Mouse (Mus musculus) liver, postnatal 0 days (tissue): ENCODE measurements around the gene Man1a2. TPM values are rescaled to one million over a fixed set of nuclear protein-coding genes. Genes with fewer than 3 reads are reported as not detected.

Source experiments
- ATAC-seq: fragments of 200-750 bp; cut with Nextera tagmentation; 2 replicates; pipeline ENCODE4 v1.8.0; 2017; ENCODE audit warnings: mild to moderate bottlenecking, moderate library complexity
- DNase-seq: peaks from one replicate; pipeline ENCODE4 v3.0.0-alpha.2; 2016
- H3K27ac ChIP-seq: fragments of 300-500 bp; sonication (generic); 2 replicates; pipeline ENCODE4 v1.5.1; 2014; ENCODE audit warnings: antibody characterized with exemption, moderate library complexity, mild to moderate bottlenecking, low read depth
- H3K27me3 ChIP-seq: fragments of 300-500 bp; sonication (generic); 2 replicates; pipeline ENCODE4 v1.6.1; 2014; ENCODE audit warnings: low read length, control low read depth, mixed read lengths; ENCODE audit not compliant: insufficient read depth
- H3K36me3 ChIP-seq: fragments of 300-500 bp; sonication (generic); replicated peaks from 2 replicates; pipeline ENCODE4 v1.6.1; 2014; ENCODE audit warnings: mild to moderate bottlenecking, control low read depth, low read length, moderate library complexity, mixed read lengths; ENCODE audit not compliant: insufficient read depth
- H3K4me1 ChIP-seq: fragments of 300-500 bp; sonication (generic); 2 replicates; pipeline ENCODE4 v1.6.1; 2014; ENCODE audit warnings: antibody characterized with exemption, mild to moderate bottlenecking, control low read depth; ENCODE audit not compliant: insufficient read depth
- H3K4me2 ChIP-seq: fragments of 300-500 bp; sonication (generic); 2 replicates; pipeline ENCODE4 v1.6.1; 2014; ENCODE audit warnings: low read depth, mild to moderate bottlenecking, low read length, moderate library complexity, mixed read lengths
- H3K4me3 ChIP-seq: fragments of 300-500 bp; sonication (generic); 2 replicates; pipeline ENCODE4 v1.5.1; 2014; ENCODE audit warnings: low read depth, low read length
- H3K9ac ChIP-seq: fragments of 300-500 bp; sonication (generic); replicated peaks from 2 replicates; pipeline ENCODE4 v1.6.1; 2014; ENCODE audit warnings: mild to moderate bottlenecking, moderate library complexity
- H3K9me3 ChIP-seq: fragments of 300-500 bp; sonication (generic); 2 replicates; pipeline ENCODE4 v1.6.1; 2016; ENCODE audit warnings: mild to moderate bottlenecking, control low read depth, low read length, mixed read lengths
- CTCF ChIP-seq: sonication (generic); IDR thresholded peaks from 2 replicates; pipeline ENCODE4 v1.5.1; 2016; ENCODE audit warnings: antibody characterized with exemption, low read depth
- EP300 ChIP-seq: IDR thresholded peaks from 2 replicates; pipeline ENCODE4 v1.6.1; 2016; ENCODE audit warnings: antibody characterized with exemption, low read depth, mild to moderate bottlenecking
- WGBS: fragments of 180-500 bp; shearing (Covaris S2); extraction: QIAGEN DNeasy Blood & Tissue Kit; methylation state at CpG from one replicate; pipeline ENCODE4 v1.1.7; 2014; ENCODE audit not compliant: insufficient replicate concordance; 5-methylcytosine and 5-hydroxymethylcytosine counted together
- polyA plus RNA-seq: library from polyadenylated mRNA; unstranded; fragments of >200 nt; fragmentation: Nextera tagmentation; extraction: Ambion mirVana; gene quantifications from 2 replicates; pipeline ENCODE4 v1.2.1, GENCODE M21; 2015

The Man1a2 gene
- polyA plus RNA-seq, 1 experiment from 2014 or later, result 40.4 TPM

GRCm38 (mm10) chr3:100681448-100682092, 3.7 kb downstream of the Man1a2 start:
- peaks cover 29% of the 10 kb centered on the region for H3K4me1 ChIP-seq
- DNase-seq (no peak), ATAC-seq (no peak)
- H3K27me3 ChIP-seq, result no peaks in the 10 kb centered on the region
- WGBS, result 35% methylated on average over 11 of the region's 11 CpGs
- TF ChIP-seq CTCF (no peak), EP300 (no peak)
- H3K4me3 ChIP-seq, result peak overlapping the region; percentile 95
- peak overlapping the region; percentile 35; the same call in 1 of the 2 replicates for H3K9ac ChIP-seq
- H3K4me2 ChIP-seq, result peak overlapping the region; percentile 83
- no peaks in the 10 kb centered on the region for H3K36me3 ChIP-seq
- H3K27ac ChIP-seq, result no peak overlapping the region
- no peaks in the 10 kb centered on the region for H3K9me3 ChIP-seq

- Histone ChIP-seq H3K4me2 (0 out of 2 replicates have a peak overlapping the region, but pooled peaks have one; percentile 23), H3K36me3 (no peaks in the 10 kb centered on the region), H3K4me1 (peaks cover 22% of the 10 kb centered on the region), H3K27me3 (no peaks in the 10 kb centered on the region), H3K9me3 (no peaks in the 10 kb centered on the region), H3K9ac (no peak overlapping the region), H3K4me3 (no peak overlapping the region), H3K27ac (no peak overlapping the region)
- 89% methylated on average over 2 of the region's 2 CpGs for WGBS
- ATAC-seq (no peak), DNase-seq (no peak)
- no peak for TF ChIP-seq CTCF
- no peak for TF ChIP-seq EP300
Observed at GRCm38 (mm10) chr3:100680226-100680625, 5.1 kb downstream of the Man1a2 start.

DNA sequence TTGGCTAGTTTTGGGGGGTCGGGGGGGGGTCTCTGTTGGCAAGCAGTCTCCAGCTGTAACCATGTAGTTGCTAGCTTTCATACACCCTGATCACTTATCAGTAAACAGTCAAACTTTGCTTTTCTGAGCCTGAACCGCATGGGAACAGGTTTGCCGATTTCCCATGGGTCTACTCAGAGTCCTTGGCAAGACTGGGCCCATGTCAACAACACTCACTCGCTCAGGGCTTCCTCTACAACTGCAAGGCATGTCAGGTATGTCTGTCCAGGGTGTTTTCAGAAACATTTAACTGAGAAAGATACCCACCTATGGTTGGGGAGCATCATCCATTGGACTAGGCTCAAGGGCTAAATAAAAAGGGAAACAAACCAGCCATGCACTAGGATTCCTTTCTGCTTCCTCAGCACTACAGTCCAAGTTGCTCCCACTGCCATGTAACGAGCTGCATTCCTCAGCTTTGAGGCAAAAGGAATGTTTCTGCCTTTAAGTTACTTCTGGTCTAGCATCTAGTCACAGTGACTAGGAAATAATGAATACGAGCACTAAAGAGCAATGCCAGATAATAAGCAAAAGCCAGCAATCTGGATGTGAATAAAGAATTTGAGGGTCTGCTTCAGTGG, 6.2 kb downstream of the Man1a2 start:
- no peak for TF ChIP-seq EP300
- TF ChIP-seq CTCF, result no peak
- Histone ChIP-seq H3K27me3 (no peaks in the 10 kb centered on the region), H3K9ac (no peak overlapping the region), H3K27ac (no peak overlapping the region), H3K36me3 (no peaks in the 10 kb centered on the region), H3K4me3 (no peak overlapping the region), H3K9me3 (no peaks in the 10 kb centered on the region), H3K4me1 (peaks cover 22% of the 10 kb centered on the region), H3K4me2 (no peak overlapping the region)
- ATAC-seq, result no peak
- WGBS, result 77% methylated on average over 6 of the region's 6 CpGs
- no peak for DNase-seq

DNA sequence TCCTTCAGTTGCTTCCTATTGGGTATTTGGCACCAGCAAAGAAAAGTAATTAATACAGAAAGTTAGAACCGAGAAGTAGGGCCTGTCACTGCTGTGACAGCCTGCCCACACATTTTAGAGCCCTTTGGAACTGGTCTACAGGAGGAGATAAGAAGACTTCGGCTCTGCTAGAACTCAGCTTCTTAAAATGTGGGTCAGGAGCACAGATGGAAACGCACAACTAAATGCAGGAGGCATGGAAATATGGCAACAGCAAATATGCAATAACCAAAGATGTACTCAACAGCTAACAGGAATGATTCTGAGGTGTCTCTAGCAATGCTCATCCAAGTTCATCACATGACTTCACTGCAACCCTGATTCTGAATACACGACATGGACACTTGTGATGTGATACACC, 10.2 kb downstream of the Man1a2 start:
- ATAC-seq, result no peak
- Histone ChIP-seq H3K9me3 (no peaks in the 10 kb centered on the region), H3K9ac (no peak overlapping the region), H3K36me3 (no peaks in the 10 kb centered on the region), H3K4me1 (peaks cover 10% of the 10 kb centered on the region), H3K27me3 (no peaks in the 10 kb centered on the region), H3K4me3 (no peak overlapping the region), H3K4me2 (no peak overlapping the region), H3K27ac (no peak overlapping the region)
- WGBS, result 64% methylated on average over 4 of the region's 4 CpGs
- no peak for DNase-seq
- no peak for TF ChIP-seq CTCF
- no peak for TF ChIP-seq EP300

- H3K4me3 ChIP-seq, result no peak overlapping the region
- 0 out of 2 replicates have a peak, but pooled peaks cover 2% of the 10 kb centered on the region for H3K4me1 ChIP-seq
- DNase-seq (no peak), ATAC-seq (no peak)
- H3K27me3 ChIP-seq, result no peaks in the 10 kb centered on the region
- H3K27ac ChIP-seq, result no peak overlapping the region
- no peak overlapping the region for H3K4me2 ChIP-seq
- H3K9ac ChIP-seq, result no peak overlapping the region
- TF ChIP-seq EP300 (no peak), CTCF (no peak)
- WGBS, result 87% methylated on average over 2 of the region's 2 CpGs
- H3K9me3 ChIP-seq, result no peaks in the 10 kb centered on the region
- H3K36me3 ChIP-seq, result no peaks in the 10 kb centered on the region
Observed at GRCm38 (mm10) chr3:100670412-100670811, 14.9 kb downstream of the Man1a2 start.

GRCm38 (mm10) chr3:100653291-100653690, 32.0 kb downstream of the Man1a2 start:
- Histone ChIP-seq H3K36me3 (peaks cover 8% of the 10 kb centered on the region; the same call in 1 of the 2 replicates), H3K9ac (no peak overlapping the region), H3K4me3 (no peak overlapping the region), H3K9me3 (no peaks in the 10 kb centered on the region), H3K4me2 (no peak overlapping the region), H3K27me3 (no peaks in the 10 kb centered on the region), H3K4me1 (no peaks in the 10 kb centered on the region), H3K27ac (no peak overlapping the region)
- TF ChIP-seq CTCF, result no peak
- TF ChIP-seq EP300, result no peak
- 72% methylated on average over 1 of the region's 1 CpGs for WGBS
- DNase-seq (no peak), ATAC-seq (no peak)
